Mouse (Mus musculus) limb, embryonic 15.5 days (tissue): ENCODE results near the gene Elavl1. TPM values are rescaled to one million over a fixed set of nuclear protein-coding genes. Genes with fewer than 3 reads are reported as not detected.

Experiments used
- ATAC-seq: fragments of 200-750 bp; cut with Nextera tagmentation; 2 replicates; pipeline ENCODE4 v1.8.0; 2017; ENCODE audit warnings: low read depth, moderate TSS enrichment; ENCODE audit not compliant: insufficient number of reproducible peaks, low FRiP score, low TSS enrichment
- H3K27ac ChIP-seq: fragments of 300-500 bp; sonication (generic); 2 replicates; pipeline ENCODE4 v1.5.1; 2015; ENCODE audit warnings: moderate library complexity, mild to moderate bottlenecking, inconsistent platforms
- H3K27me3 ChIP-seq: fragments of 300-500 bp; sonication (generic); 2 replicates; pipeline ENCODE4 v1.6.1; 2015; ENCODE audit warnings: inconsistent platforms
- H3K36me3 ChIP-seq: fragments of 300-500 bp; sonication (generic); 2 replicates; pipeline ENCODE4 v1.6.1; 2015; ENCODE audit warnings: inconsistent platforms
- H3K4me1 ChIP-seq: fragments of 300-500 bp; sonication (generic); 2 replicates; pipeline ENCODE4 v1.6.1; 2015; ENCODE audit warnings: inconsistent platforms
- H3K4me2 ChIP-seq: fragments of 300-500 bp; sonication (generic); 2 replicates; pipeline ENCODE4 v1.6.1; 2015; ENCODE audit warnings: mild to moderate bottlenecking, inconsistent platforms
- H3K4me3 ChIP-seq: fragments of 300-500 bp; sonication (generic); 2 replicates; pipeline ENCODE4 v1.5.1; 2015; ENCODE audit warnings: mild to moderate bottlenecking, inconsistent platforms
- H3K9ac ChIP-seq: fragments of 300-500 bp; sonication (generic); 2 replicates; pipeline ENCODE4 v1.6.1; 2015; ENCODE audit warnings: inconsistent platforms
- H3K9me3 ChIP-seq: fragments of 300-500 bp; sonication (generic); 2 replicates; pipeline ENCODE4 v1.6.1; 2016; ENCODE audit warnings: inconsistent platforms
- WGBS: fragments of 180-500 bp; shearing (Covaris S2); methylation state at CpG from one replicate; pipeline ENCODE4 v1.1.7; 2015; 5-methylcytosine and 5-hydroxymethylcytosine counted together
- polyA plus RNA-seq: library from polyadenylated mRNA; unstranded; fragments of >200 nt; fragmentation: Nextera tagmentation; extraction: Ambion mirVana; gene quantifications from 2 replicates; pipeline ENCODE4 v1.2.1, GENCODE M21; 2015

The Elavl1 gene
- polyA plus RNA-seq, 1 experiment from 2014 or later, result 209 TPM

- H3K4me2 ChIP-seq, result no peak overlapping the region
- no peak overlapping the region for H3K4me3 ChIP-seq
- peaks cover 24% of the 10 kb centered on the region for H3K36me3 ChIP-seq
- H3K9ac ChIP-seq, result no peak overlapping the region
- H3K27ac ChIP-seq, result no peak overlapping the region
- no peaks in the 10 kb centered on the region for H3K9me3 ChIP-seq
- peaks cover 28% of the 10 kb centered on the region for H3K4me1 ChIP-seq
- 96% methylated on average over 1 of the region's 1 CpGs for WGBS
- no peak for ATAC-seq
- H3K27me3 ChIP-seq, result no peaks in the 10 kb centered on the region
Measured at GRCm38 (mm10) chr8:4320404-4320803, 4.8 kb downstream of the Elavl1 start.

- Histone ChIP-seq H3K9ac (no peak overlapping the region), H3K27me3 (no peaks in the 10 kb centered on the region), H3K36me3 (peaks cover 24% of the 10 kb centered on the region), H3K9me3 (no peaks in the 10 kb centered on the region), H3K27ac (no peak overlapping the region), H3K4me3 (no peak overlapping the region), H3K4me2 (no peak overlapping the region), H3K4me1 (peaks cover 28% of the 10 kb centered on the region)
- WGBS, result 97% methylated on average over 11 of the region's 11 CpGs
- no peak for ATAC-seq
Measured at GRCm38 (mm10) chr8:4319573-4319872, 5.7 kb downstream of the Elavl1 start.

GRCm38 (mm10) chr8:4318796-4319572, 6.2 kb downstream of the Elavl1 start:
- Histone ChIP-seq H3K4me3 (no peak overlapping the region), H3K36me3 (peaks cover 24% of the 10 kb centered on the region), H3K9ac (no peak overlapping the region), H3K27me3 (no peaks in the 10 kb centered on the region), H3K27ac (no peak overlapping the region), H3K4me1 (peaks cover 28% of the 10 kb centered on the region), H3K4me2 (no peak overlapping the region), H3K9me3 (no peaks in the 10 kb centered on the region)
- ATAC-seq, result no peak
- WGBS, result 85% methylated on average over 2 of the region's 2 CpGs

- Histone ChIP-seq H3K27ac (no peak overlapping the region), H3K9me3 (no peaks in the 10 kb centered on the region), H3K4me3 (no peak overlapping the region), H3K27me3 (no peaks in the 10 kb centered on the region), H3K36me3 (peaks cover 24% of the 10 kb centered on the region), H3K9ac (no peak overlapping the region), H3K4me2 (no peak overlapping the region), H3K4me1 (peaks cover 23% of the 10 kb centered on the region)
- 91% methylated on average over 5 of the region's 5 CpGs for WGBS
- ATAC-seq, result no peak
Measured at GRCm38 (mm10) chr8:4318124-4318523, 7.1 kb downstream of the Elavl1 start.

- Histone ChIP-seq H3K27me3 (no peaks in the 10 kb centered on the region), H3K4me3 (no peak overlapping the region), H3K4me1 (peaks cover 4% of the 10 kb centered on the region; the same call in 1 of the 2 replicates), H3K4me2 (no peak overlapping the region), H3K36me3 (peaks cover 17% of the 10 kb centered on the region), H3K9ac (no peak overlapping the region), H3K27ac (no peak overlapping the region), H3K9me3 (no peaks in the 10 kb centered on the region)
- WGBS, result 84% methylated on average over 3 of the region's 3 CpGs
- no peak for ATAC-seq
Measured at GRCm38 (mm10) chr8:4314852-4315251, 10.4 kb downstream of the Elavl1 start.

- no peaks in the 10 kb centered on the region for H3K27me3 ChIP-seq
- H3K9me3 ChIP-seq, result no peaks in the 10 kb centered on the region
- no peak overlapping the region for H3K9ac ChIP-seq
- H3K36me3 ChIP-seq, result peaks cover 29% of the 10 kb centered on the region
- ATAC-seq, result no peak
- H3K4me3 ChIP-seq, result no peak overlapping the region
- no peak overlapping the region for H3K27ac ChIP-seq
- H3K4me1 ChIP-seq, result 0 out of 2 replicates have a peak, but pooled peaks cover 2% of the 10 kb centered on the region
- WGBS, result 49% methylated on average over 3 of the region's 3 CpGs
- H3K4me2 ChIP-seq, result no peak overlapping the region
Measured at GRCm38 (mm10) chr8:4313254-4314124, 11.7 kb downstream of the Elavl1 start.

GRCm38 (mm10) chr8:4312104-4312503, 13.1 kb downstream of the Elavl1 start:
- Histone ChIP-seq H3K27ac (no peak overlapping the region), H3K27me3 (no peaks in the 10 kb centered on the region), H3K4me1 (0 out of 2 replicates have a peak, but pooled peaks cover 2% of the 10 kb centered on the region), H3K36me3 (peaks cover 41% of the 10 kb centered on the region), H3K9ac (no peak overlapping the region), H3K4me2 (no peak overlapping the region), H3K4me3 (no peak overlapping the region), H3K9me3 (no peaks in the 10 kb centered on the region)
- ATAC-seq, result no peak

- Histone ChIP-seq H3K9ac (no peak overlapping the region), H3K27ac (no peak overlapping the region), H3K9me3 (no peaks in the 10 kb centered on the region), H3K4me1 (no peaks in the 10 kb centered on the region), H3K4me3 (no peak overlapping the region), H3K4me2 (no peak overlapping the region), H3K27me3 (no peaks in the 10 kb centered on the region), H3K36me3 (peaks cover 88% of the 10 kb centered on the region)
- no peak for ATAC-seq
- 71% methylated on average over 2 of the region's 2 CpGs for WGBS
Measured at GRCm38 (mm10) chr8:4305838-4306237, 19.4 kb downstream of the Elavl1 start.

- Histone ChIP-seq H3K27ac (no peak overlapping the region), H3K4me3 (no peak overlapping the region), H3K4me1 (no peaks in the 10 kb centered on the region), H3K27me3 (no peaks in the 10 kb centered on the region), H3K9ac (no peak overlapping the region), H3K9me3 (no peaks in the 10 kb centered on the region), H3K36me3 (peaks cover 88% of the 10 kb centered on the region), H3K4me2 (no peak overlapping the region)
- ATAC-seq, result no peak
- WGBS, result 80% methylated on average over 3 of the region's 3 CpGs
Measured at GRCm38 (mm10) chr8:4304124-4304547, 21.1 kb downstream of the Elavl1 start.

- H3K36me3 ChIP-seq, result peaks cover 88% of the 10 kb centered on the region
- no peak overlapping the region for H3K9ac ChIP-seq
- no peak overlapping the region for H3K4me3 ChIP-seq
- no peak for ATAC-seq
- H3K27ac ChIP-seq, result no peak overlapping the region
- no peak overlapping the region for H3K4me2 ChIP-seq
- no peaks in the 10 kb centered on the region for H3K9me3 ChIP-seq
- WGBS, result 91% methylated on average over 4 of the region's 4 CpGs
- H3K4me1 ChIP-seq, result no peaks in the 10 kb centered on the region
- H3K27me3 ChIP-seq, result no peaks in the 10 kb centered on the region
Measured at GRCm38 (mm10) chr8:4297822-4298221, 27.4 kb downstream of the Elavl1 start.

- 92% methylated on average over 5 of the region's 5 CpGs for WGBS
- Histone ChIP-seq H3K4me1 (no peaks in the 10 kb centered on the region), H3K27ac (no peak overlapping the region)
Measured at GRCm38 (mm10) chr8:4292738-4293137, 32.5 kb downstream of the Elavl1 start.

GRCm38 (mm10) chr8:4276111-4276465, 49.1 kb downstream of the Elavl1 start:
- peak; percentile 57; the same call in 1 of the 2 replicates for ATAC-seq
- H3K9me3 ChIP-seq, result no peaks in the 10 kb centered on the region
- WGBS, result 23% methylated on average over 9 of the region's 9 CpGs
- peak overlapping the region; percentile 59 for H3K9ac ChIP-seq
- peak overlapping the region; percentile 78 for H3K4me3 ChIP-seq
- H3K27me3 ChIP-seq, result no peaks in the 10 kb centered on the region
- H3K36me3 ChIP-seq, result peaks cover 27% of the 10 kb centered on the region
- peaks cover 6% of the 10 kb centered on the region for H3K4me1 ChIP-seq
- peak overlapping the region; percentile 61 for H3K4me2 ChIP-seq
- H3K27ac ChIP-seq, result peak overlapping the region; percentile 64

More at GRCm38 (mm10) chr8:4292738-4293137, 32.5 kb downstream of the Elavl1 start:
- Histone ChIP-seq H3K27me3 (no peaks in the 10 kb centered on the region), H3K9ac (no peak overlapping the region), H3K9me3 (no peaks in the 10 kb centered on the region), H3K4me2 (no peak overlapping the region), H3K4me3 (no peak overlapping the region), H3K36me3 (peaks cover 85% of the 10 kb centered on the region)
- ATAC-seq, result no peak
